Mouse (Mus musculus): Measurements from ENCODE around the gene Fbxo21. TPM values are rescaled to one million over a fixed set of nuclear protein-coding genes. Genes with fewer than 3 reads are reported as not detected.

Gene Fbxo21
- total and polyA plus RNA-seq, 3 experiments, result 10.7 to 19.3 (median 13.7) TPM

GRCm38 (mm10) chr5:118042599-118042998 lies 66.1 kb downstream of the Fbxo21 start:
- TF ChIP-seq JUND (conservative IDR thresholded peaks at IDR 0.05; ENCODE audit: low read depth, low read length) (no peak), ZC3H11A (IDR thresholded peaks at IDR 0.05; ENCODE audit: low read depth, low read length) (no peak), USF2 (conservative IDR thresholded peaks at IDR 0.05; ENCODE audit: low read depth, low read length) (no peak), KAT2A (IDR thresholded peaks at IDR 0.05; ENCODE audit: insufficient replicate concordance, low read length) (no peak), NELFE (IDR thresholded peaks at IDR 0.05; ENCODE audit: low read depth, low read length) (no peak), RCOR1 (conservative IDR thresholded peaks at IDR 0.05; ENCODE audit: low read depth, low read length) (no peak)
- H3K27ac ChIP-seq (ENCODE audit: insufficient read depth, low read depth), result no peak overlapping the region
- H3K4me3 ChIP-seq (replicated peaks in 1 of 3; ENCODE audit: low read depth in 2 of 3, low read length in 2 of 3, poor library complexity in 1 of 3), result no peak overlapping the region
- H3K36me3 ChIP-seq (replicated peaks in 1 of 2; ENCODE audit: control insufficient read depth in 1 of 2, insufficient read depth in 1 of 2, low read length in 1 of 2), result no peaks in the 10 kb centered on the region
- in situ Hi-C loops (cut with MboI; ENCODE audit: low pct_ligation_motif_present, low pct_unique_long_range_greater_than_20kb, low sequenced_read_pairs), result no loop called here
- H3K9ac ChIP-seq (ENCODE audit: insufficient read depth, low read depth), result no peak overlapping the region
- peaks cover 6 to 19% of the 10 kb centered on the region in 2 experiments for H3K4me1 ChIP-seq (ENCODE audit: control insufficient read depth in 1 of 2, insufficient read depth in 2 of 2)
- no peaks in the 10 kb centered on the region for H3K79me2 ChIP-seq (replicated peaks; ENCODE audit: control insufficient read depth, extremely low read depth, insufficient read depth, poor library complexity, severe bottlenecking)
- no peaks in the 10 kb centered on the region for H3K27me3 ChIP-seq (replicated peaks)
- DNase-seq (ENCODE audit: extremely low read depth), result no peak
- dilution Hi-C loops (cut with MboI; ENCODE audit: extremely low pct_ligation_motif_present, extremely low pct_unique_long_range_greater_than_20kb, low sequenced_read_pairs), result no loop called here
- H3K4me2 ChIP-seq (ENCODE audit: insufficient read depth, low read depth, poor library complexity, severe bottlenecking), result no peak overlapping the region
- peaks cover 4% of the 10 kb centered on the region for H3K9me3 ChIP-seq (replicated peaks; ENCODE audit: low read length)

DNA sequence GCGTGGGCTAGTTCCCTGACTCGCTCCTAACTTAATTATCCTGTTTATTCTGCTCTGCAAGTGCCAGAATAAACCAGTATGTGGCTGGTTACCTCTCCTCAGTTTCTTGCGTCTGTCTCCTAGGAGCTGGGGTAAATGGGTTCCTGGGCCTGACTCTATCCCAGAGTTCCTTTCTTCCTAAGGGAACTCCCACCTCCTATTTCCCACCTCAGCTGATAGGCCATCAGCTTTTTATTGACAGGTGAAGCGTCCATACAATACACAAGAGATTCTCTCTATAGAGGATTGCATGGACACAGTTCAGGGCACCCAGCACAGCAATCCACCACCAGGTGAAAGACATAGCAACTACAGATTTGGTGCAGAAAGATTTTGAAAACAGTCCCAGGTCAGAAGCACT lies 67.2 kb downstream of the Fbxo21 start:
- no peak for TF ChIP-seq SMC3 (IDR thresholded peaks at IDR 0.05; ENCODE audit: low read depth, low read length)
- TF ChIP-seq NELFE (IDR thresholded peaks at IDR 0.05; ENCODE audit: low read depth, low read length), result no peak
- no peak for TF ChIP-seq KAT2A (IDR thresholded peaks at IDR 0.05; ENCODE audit: insufficient replicate concordance, low read length)
- TF ChIP-seq JUN (IDR thresholded peaks at IDR 0.05; ENCODE audit: insufficient read depth, low read depth, low read length), result no peak
- TF ChIP-seq BHLHE40 (IDR thresholded peaks at IDR 0.05; ENCODE audit: low read depth, low read length), result no peak
- TF ChIP-seq TBP (conservative IDR thresholded peaks at IDR 0.05; ENCODE audit: low read depth, low read length), result no peak
- no peak for TF ChIP-seq TCF12 (IDR thresholded peaks at IDR 0.05; ENCODE audit: low read depth, low read length)
- in situ Hi-C loops (cut with MboI; ENCODE audit: low pct_ligation_motif_present, low pct_unique_long_range_greater_than_20kb, low sequenced_read_pairs) (no loop called here), dilution Hi-C loops (cut with MboI; ENCODE audit: extremely low pct_ligation_motif_present, extremely low pct_unique_long_range_greater_than_20kb, low sequenced_read_pairs) (no loop called here)
- Histone ChIP-seq H3K27me3 (replicated peaks) (no peaks in the 10 kb centered on the region), H3K4me1 (ENCODE audit: control insufficient read depth in 1 of 2, insufficient read depth in 2 of 2) (peaks cover 5 to 14% of the 10 kb centered on the region in 2 experiments; a peak in 3 of 4 replicates), H3K9me3 (replicated peaks; ENCODE audit: low read length) (peaks cover 4% of the 10 kb centered on the region), H3K27ac (ENCODE audit: insufficient read depth, low read depth) (no peak overlapping the region), H3K4me2 (ENCODE audit: insufficient read depth, low read depth, poor library complexity, severe bottlenecking) (no peak overlapping the region), H3K9ac (ENCODE audit: insufficient read depth, low read depth) (no peak overlapping the region), H3K79me2 (replicated peaks; ENCODE audit: control insufficient read depth, extremely low read depth, insufficient read depth, poor library complexity, severe bottlenecking) (no peaks in the 10 kb centered on the region), H3K36me3 (replicated peaks in 1 of 2; ENCODE audit: control insufficient read depth in 1 of 2, insufficient read depth in 1 of 2, low read length in 1 of 2) (no peaks in the 10 kb centered on the region), H3K4me3 (replicated peaks in 1 of 3; ENCODE audit: low read depth in 2 of 3, low read length in 2 of 3, poor library complexity in 1 of 3) (no peak overlapping the region)
- DNase-seq (ENCODE audit: extremely low read depth), result no peak

DNA sequence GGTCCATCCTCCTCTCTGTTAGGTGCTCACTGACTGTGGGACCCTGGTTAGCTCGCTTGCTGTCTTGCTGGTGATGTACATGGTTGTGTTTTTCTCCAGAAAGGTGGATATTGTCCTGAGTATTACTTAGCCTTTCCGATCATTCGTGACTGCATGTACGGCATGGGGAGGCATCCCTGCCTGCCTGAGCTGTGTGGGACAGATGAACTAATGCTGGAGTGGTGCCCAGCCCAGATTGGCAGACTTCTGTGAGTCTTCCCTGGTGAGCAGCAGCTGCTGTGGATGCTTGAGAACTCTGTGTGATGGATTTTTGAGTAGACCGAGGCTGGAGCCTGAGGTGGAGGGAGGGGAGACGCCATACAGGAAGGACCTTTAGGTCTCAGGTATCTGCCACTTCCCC lies 68.4 kb downstream of the Fbxo21 start:
- dilution Hi-C loops (cut with MboI; ENCODE audit: extremely low pct_ligation_motif_present, extremely low pct_unique_long_range_greater_than_20kb, low sequenced_read_pairs) (no loop called here), in situ Hi-C loops (cut with MboI; ENCODE audit: low pct_ligation_motif_present, low pct_unique_long_range_greater_than_20kb, low sequenced_read_pairs) (no loop called here)
- Histone ChIP-seq H3K4me3 (replicated peaks in 1 of 3; ENCODE audit: low read depth in 2 of 3, low read length in 2 of 3, poor library complexity in 1 of 3) (no peak overlapping the region), H3K27ac (ENCODE audit: insufficient read depth, low read depth) (no peak overlapping the region), H3K36me3 (replicated peaks in 1 of 2; ENCODE audit: control insufficient read depth in 1 of 2, insufficient read depth in 1 of 2, low read length in 1 of 2) (no peaks in the 10 kb centered on the region), H3K79me2 (replicated peaks; ENCODE audit: control insufficient read depth, extremely low read depth, insufficient read depth, poor library complexity, severe bottlenecking) (no peaks in the 10 kb centered on the region), H3K4me1 (ENCODE audit: control insufficient read depth in 1 of 2, insufficient read depth in 2 of 2) (peaks cover 5 to 17% of the 10 kb centered on the region in 2 experiments; a peak in 3 of 4 replicates), H3K27me3 (replicated peaks) (no peaks in the 10 kb centered on the region), H3K4me2 (ENCODE audit: insufficient read depth, low read depth, poor library complexity, severe bottlenecking) (no peak overlapping the region), H3K9ac (ENCODE audit: insufficient read depth, low read depth) (no peak overlapping the region), H3K9me3 (replicated peaks; ENCODE audit: low read length) (peaks cover 4% of the 10 kb centered on the region)
- DNase-seq (ENCODE audit: extremely low read depth), result no peak
- no peak for TF ChIP-seq SMC3 (IDR thresholded peaks at IDR 0.05; ENCODE audit: low read depth, low read length)
- no peak for TF ChIP-seq POLR2AphosphoS2 (IDR thresholded peaks at IDR 0.05; ENCODE audit: low read depth, low read length)
- no peak for TF ChIP-seq UBTF (IDR thresholded peaks at IDR 0.05; ENCODE audit: low read depth, low read length)
- TF ChIP-seq ZMIZ1 (IDR thresholded peaks at IDR 0.05; ENCODE audit: low read depth, low read length), result no peak
- TF ChIP-seq JUN (IDR thresholded peaks at IDR 0.05; ENCODE audit: insufficient read depth, low read depth, low read length), result no peak
- no peak for TF ChIP-seq TBP (conservative IDR thresholded peaks at IDR 0.05; ENCODE audit: low read depth, low read length)
- no peak for TF ChIP-seq GABPA (IDR thresholded peaks at IDR 0.05; ENCODE audit: insufficient replicate concordance, low read depth, low read length)
- TF ChIP-seq ELF1 (IDR thresholded peaks at IDR 0.05; ENCODE audit: low read depth, low read length), result no peak
- no peak for TF ChIP-seq PAX5 (IDR thresholded peaks at IDR 0.05; ENCODE audit: low read length)
- no peak for TF ChIP-seq JUND (conservative IDR thresholded peaks at IDR 0.05; ENCODE audit: low read depth, low read length)
- TF ChIP-seq USF1 (IDR thresholded peaks at IDR 0.05; ENCODE audit: low read depth, low read length), result no peak
- TF ChIP-seq HCFC1 (IDR thresholded peaks at IDR 0.05; ENCODE audit: low read depth, low read length), result no peak
- TF ChIP-seq KAT2A (IDR thresholded peaks at IDR 0.05; ENCODE audit: insufficient replicate concordance, low read length), result no peak
- TF ChIP-seq TCF12 (IDR thresholded peaks at IDR 0.05; ENCODE audit: low read depth, low read length), result no peak
- no peak for TF ChIP-seq CHD2 (IDR thresholded peaks at IDR 0.05; ENCODE audit: low read length)
- no peak for TF ChIP-seq MAX (IDR thresholded peaks at IDR 0.05; ENCODE audit: low read length)
- no peak for TF ChIP-seq MXI1 (IDR thresholded peaks at IDR 0.05; ENCODE audit: low read depth, low read length)

Measured in CH12.LX (cell line).